Mouse (Mus musculus): ENCODE data around the gene Chaf1a. TPM values are rescaled to one million over a fixed set of nuclear protein-coding genes. Genes with fewer than 3 reads are reported as not detected.
"Not testable (repeated sequence)": the region's sequence is repeated elsewhere in the genome, so short reads cannot be mapped to it uniquely, and the experiment has no call there.

Chaf1a gene
- polyA plus RNA-seq, 1 experiment from 2014 or later: 4.5 TPM

DNA sequence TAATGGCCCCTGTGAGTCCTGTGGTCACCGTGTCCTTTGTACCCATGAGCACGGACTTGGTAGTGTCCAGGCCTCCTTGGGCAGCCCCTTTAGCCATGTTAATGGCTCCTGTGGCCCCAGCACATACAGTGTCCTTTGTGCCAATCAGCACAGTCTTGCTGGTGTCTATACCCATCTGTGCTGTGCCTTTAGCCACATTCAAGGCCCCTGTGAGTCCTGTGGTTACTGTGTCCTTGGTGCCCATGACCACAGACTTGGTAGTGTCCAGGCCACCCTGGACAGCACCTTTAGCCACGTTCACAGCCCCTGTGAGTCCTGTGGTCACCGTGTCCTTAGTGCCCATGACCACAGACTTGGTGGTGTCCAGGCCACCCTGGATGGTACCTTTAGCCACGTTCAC lies 64.6 kb downstream of the Chaf1a start:
- not testable (repeated sequence) for H3K9ac ChIP-seq (ENCODE audit: low read depth, low read length); H3K4me2 ChIP-seq (ENCODE audit: low read length); H3K9me3 ChIP-seq (ENCODE audit: control insufficient read depth, low read length); ATAC-seq; H3K27me3 ChIP-seq (replicated peaks; ENCODE audit: control insufficient read depth, insufficient read depth, low read length); H3K4me1 ChIP-seq (ENCODE audit: control insufficient read depth, insufficient read depth, low read depth, low read length); H3K27ac ChIP-seq (ENCODE audit: low read depth, low read length); H3K4me3 ChIP-seq (ENCODE audit: low read length)
- WGBS: 100% methylated on average over 2 of the region's 5 CpGs
- peaks cover 25% of the 10 kb centered on the region for H3K36me3 ChIP-seq (ENCODE audit: control insufficient read depth, insufficient read depth, low read length)

DNA sequence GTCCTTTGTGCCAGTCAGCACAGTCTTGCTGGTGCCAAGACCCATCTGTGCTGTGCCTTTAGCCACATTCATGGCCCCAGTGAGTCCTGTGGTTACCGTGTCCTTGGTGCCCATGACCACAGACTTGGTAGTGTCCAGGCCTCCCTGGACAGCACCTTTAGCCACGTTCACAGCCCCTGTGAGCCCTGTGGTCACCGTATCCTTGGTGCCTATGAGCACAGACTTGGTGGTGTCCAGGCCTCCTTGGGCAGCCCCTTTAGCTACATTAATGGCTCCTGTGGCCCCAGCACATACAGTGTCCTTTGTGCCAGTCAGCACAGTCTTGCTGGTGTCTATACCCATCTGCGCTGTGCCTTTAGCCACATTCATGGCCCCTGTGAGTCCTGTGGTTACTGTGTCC lies 66.2 kb downstream of the Chaf1a start:
- not testable (repeated sequence) for ATAC-seq; H3K4me1 ChIP-seq (ENCODE audit: control insufficient read depth, insufficient read depth, low read depth, low read length)
- WGBS: 94% methylated on average over 4 of the region's 4 CpGs

DNA sequence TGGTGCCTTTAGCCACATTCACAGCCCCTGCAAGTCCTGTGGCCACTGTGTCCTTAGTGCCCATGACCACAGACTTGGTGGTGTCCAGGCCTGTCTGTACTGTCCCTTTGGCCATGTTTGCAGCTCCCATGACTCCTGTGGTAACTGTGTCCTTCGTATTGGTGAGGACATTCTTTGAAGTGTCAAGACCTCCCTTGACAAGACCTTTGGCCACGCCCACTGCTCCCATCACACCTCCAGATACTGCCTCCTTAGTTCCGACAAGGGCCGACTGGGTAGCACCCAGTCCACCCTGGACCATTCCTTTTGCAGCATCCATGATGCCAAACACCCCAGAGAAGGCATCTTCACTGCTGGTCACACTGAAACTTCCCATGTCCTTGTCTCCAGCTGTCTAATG lies 66.7 kb downstream of the Chaf1a start:
- ATAC-seq: no peak
- Histone ChIP-seq H3K9me3 (ENCODE audit: control insufficient read depth, low read length) (no peaks in the 10 kb centered on the region), H3K4me3 (ENCODE audit: low read length) (no peak overlapping the region), H3K27ac (ENCODE audit: low read depth, low read length) (no peak overlapping the region), H3K9ac (ENCODE audit: low read depth, low read length) (no peak overlapping the region), H3K36me3 (ENCODE audit: control insufficient read depth, insufficient read depth, low read length) (peaks cover 9% of the 10 kb centered on the region), H3K4me2 (ENCODE audit: low read length) (no peak overlapping the region), H3K4me1 (ENCODE audit: control insufficient read depth, insufficient read depth, low read depth, low read length) (no peaks in the 10 kb centered on the region; the same call in 1 of the 2 replicates), H3K27me3 (replicated peaks; ENCODE audit: control insufficient read depth, insufficient read depth, low read length) (no peaks in the 10 kb centered on the region)
- 85% methylated on average over 4 of the region's 4 CpGs for WGBS

More for the DNA sequence above, 66.2 kb downstream of the Chaf1a start:
- H3K27me3 ChIP-seq (replicated peaks; ENCODE audit: control insufficient read depth, insufficient read depth, low read length); H3K9me3 ChIP-seq (ENCODE audit: control insufficient read depth, low read length); H3K27ac ChIP-seq (ENCODE audit: low read depth, low read length); H3K4me2 ChIP-seq (ENCODE audit: low read length); H3K4me3 ChIP-seq (ENCODE audit: low read length); H3K9ac ChIP-seq (ENCODE audit: low read depth, low read length): not testable (repeated sequence)
- peaks cover 12% of the 10 kb centered on the region for H3K36me3 ChIP-seq (ENCODE audit: control insufficient read depth, insufficient read depth, low read length)

DNA sequence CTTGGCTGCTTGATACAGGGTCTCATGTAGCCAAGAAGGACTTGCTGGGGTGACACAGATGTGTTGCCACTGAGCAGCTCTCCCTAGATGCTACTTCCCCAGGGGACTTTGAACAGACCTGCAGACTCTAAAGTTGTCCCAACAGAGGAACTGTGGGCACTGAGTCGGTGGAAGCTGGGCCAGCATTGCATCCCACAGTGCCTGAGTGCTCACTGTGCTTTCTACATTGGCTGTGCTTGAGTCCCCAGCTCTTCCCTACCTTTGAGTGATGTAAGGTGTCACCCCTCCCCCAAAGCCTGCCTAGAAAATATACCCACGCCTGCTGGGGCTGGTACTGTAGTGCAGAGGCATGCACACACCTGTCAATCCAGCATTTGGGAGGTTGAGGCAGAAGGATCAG lies 67.5 kb downstream of the Chaf1a start:
- H3K9me3 ChIP-seq (ENCODE audit: control insufficient read depth, low read length): no peaks in the 10 kb centered on the region
- H3K4me1 ChIP-seq (ENCODE audit: control insufficient read depth, insufficient read depth, low read depth, low read length): no peaks in the 10 kb centered on the region; the same call in 1 of the 2 replicates
- no peak overlapping the region for H3K4me3 ChIP-seq (ENCODE audit: low read length)
- no peak overlapping the region for H3K4me2 ChIP-seq (ENCODE audit: low read length)
- H3K36me3 ChIP-seq (ENCODE audit: control insufficient read depth, insufficient read depth, low read length): peaks cover 4% of the 10 kb centered on the region
- H3K27me3 ChIP-seq (replicated peaks; ENCODE audit: control insufficient read depth, insufficient read depth, low read length): no peaks in the 10 kb centered on the region
- H3K9ac ChIP-seq (ENCODE audit: low read depth, low read length): no peak overlapping the region
- 57% methylated on average over 2 of the region's 2 CpGs for whole genome bisulfite sequencing
- no peak overlapping the region for H3K27ac ChIP-seq (ENCODE audit: low read depth, low read length)
- ATAC-seq: no peak

DNA sequence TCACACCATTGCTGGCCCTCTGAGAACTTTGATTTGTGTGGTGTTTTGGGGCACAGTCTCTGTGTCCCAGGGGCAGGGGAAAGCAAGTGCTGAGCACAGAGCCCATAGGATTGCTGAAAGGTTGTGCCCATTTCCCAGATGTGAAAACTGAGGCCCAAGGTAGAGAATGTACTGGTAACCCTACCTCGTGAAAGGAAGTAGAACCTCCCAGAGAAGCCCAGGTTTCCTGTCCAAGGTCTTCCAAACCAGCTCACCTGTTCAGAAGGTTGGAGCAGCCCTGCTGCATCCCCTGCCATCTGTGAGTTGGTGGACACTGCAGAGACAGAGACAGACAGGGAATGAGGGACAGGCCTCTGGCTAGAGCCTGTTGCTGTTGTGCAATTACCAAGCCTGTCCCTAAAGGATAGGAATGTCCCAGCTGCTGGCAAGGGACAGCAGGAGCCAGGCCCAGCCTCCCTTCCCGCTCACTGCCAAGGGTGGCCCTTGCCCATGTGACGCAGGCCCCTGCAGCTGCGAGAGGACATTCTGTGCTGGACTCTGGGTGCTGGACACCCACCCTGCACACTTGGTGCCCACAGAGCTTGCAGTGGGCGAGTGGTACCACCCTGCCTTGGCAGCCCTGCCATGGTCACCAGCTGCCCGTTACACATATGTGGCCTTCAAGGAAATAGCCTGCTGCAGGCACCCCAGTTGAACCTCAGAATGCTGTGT lies 68.2 kb downstream of the Chaf1a start:
- Histone ChIP-seq H3K9ac (ENCODE audit: low read depth, low read length) (no peak overlapping the region), H3K4me3 (ENCODE audit: low read length) (no peak overlapping the region), H3K27me3 (replicated peaks; ENCODE audit: control insufficient read depth, insufficient read depth, low read length) (no peaks in the 10 kb centered on the region), H3K4me1 (ENCODE audit: control insufficient read depth, insufficient read depth, low read depth, low read length) (no peaks in the 10 kb centered on the region; the same call in 1 of the 2 replicates), H3K9me3 (ENCODE audit: control insufficient read depth, low read length) (no peaks in the 10 kb centered on the region), H3K27ac (ENCODE audit: low read depth, low read length) (no peak overlapping the region), H3K36me3 (ENCODE audit: control insufficient read depth, insufficient read depth, low read length) (no peaks in the 10 kb centered on the region), H3K4me2 (ENCODE audit: low read length) (no peak overlapping the region)
- ATAC-seq: no peak
- WGBS: 79% methylated on average over 6 of the region's 6 CpGs

DNA sequence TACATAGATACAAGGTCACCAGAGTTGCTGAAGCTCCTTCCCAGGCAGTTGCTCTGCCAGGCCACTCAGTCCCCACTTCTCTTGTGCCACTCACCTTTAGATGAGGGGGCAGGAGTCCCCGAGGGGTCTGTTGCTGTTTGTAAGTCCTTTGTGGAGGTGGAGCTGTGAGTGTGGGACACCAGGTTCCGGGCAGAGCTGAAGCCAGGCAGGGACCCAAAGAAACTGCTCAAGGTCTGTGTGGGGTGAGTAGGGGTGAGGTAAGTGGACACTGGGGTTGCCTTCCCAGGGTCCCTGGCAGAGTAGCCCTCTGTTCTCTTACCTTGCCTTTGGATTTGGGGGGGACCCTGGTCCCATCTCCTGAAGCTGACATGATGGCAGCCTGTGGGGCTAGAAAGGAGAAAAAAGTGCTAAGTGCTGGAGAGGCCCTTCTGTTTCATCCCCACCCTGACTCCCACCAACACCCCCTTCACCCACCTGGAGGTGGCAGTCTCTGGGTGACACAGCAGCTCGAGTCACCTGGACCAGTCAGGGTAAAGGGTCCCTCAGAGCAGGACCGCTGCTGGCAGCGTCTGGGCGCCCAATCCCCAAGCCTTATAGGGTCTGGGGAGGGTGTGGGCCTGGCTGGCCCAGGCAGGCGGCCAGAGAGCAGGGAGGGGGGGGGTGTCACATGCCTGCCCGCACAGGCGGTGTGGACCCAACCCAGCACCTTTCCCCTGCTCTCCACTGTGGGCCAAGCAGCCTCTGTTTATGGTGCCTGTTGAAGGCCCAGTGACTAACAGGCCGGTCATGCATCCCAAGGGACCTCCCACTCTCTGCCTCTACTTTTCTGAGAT lies 69.2 kb downstream of the Chaf1a start, which contains the start of gene Plin4:
Gene Plin4, minus strand, starts transcription at position 585 of the 833 bp plus-strand sequence.
- H3K9me3 ChIP-seq (ENCODE audit: control insufficient read depth, low read length): no peaks in the 10 kb centered on the region
- H3K27me3 ChIP-seq (replicated peaks; ENCODE audit: control insufficient read depth, insufficient read depth, low read length): no peaks in the 10 kb centered on the region
- H3K4me3 ChIP-seq (ENCODE audit: low read length): no peak within 1 kb of the TSS
- H3K4me2 ChIP-seq (ENCODE audit: low read length): no peak within 1 kb of the TSS
- H3K27ac ChIP-seq (ENCODE audit: low read depth, low read length): no peak within 1 kb of the TSS
- 68% methylated on average over 10 of the region's 10 CpGs for WGBS
- no peak for ATAC-seq
- no peaks in the 10 kb centered on the region; the same call in 1 of the 2 replicates for H3K4me1 ChIP-seq (ENCODE audit: control insufficient read depth, insufficient read depth, low read depth, low read length)
- H3K9ac ChIP-seq (ENCODE audit: low read depth, low read length): no peak within 1 kb of the TSS
- H3K36me3 ChIP-seq (ENCODE audit: control insufficient read depth, insufficient read depth, low read length): no peaks in the 10 kb centered on the region

DNA sequence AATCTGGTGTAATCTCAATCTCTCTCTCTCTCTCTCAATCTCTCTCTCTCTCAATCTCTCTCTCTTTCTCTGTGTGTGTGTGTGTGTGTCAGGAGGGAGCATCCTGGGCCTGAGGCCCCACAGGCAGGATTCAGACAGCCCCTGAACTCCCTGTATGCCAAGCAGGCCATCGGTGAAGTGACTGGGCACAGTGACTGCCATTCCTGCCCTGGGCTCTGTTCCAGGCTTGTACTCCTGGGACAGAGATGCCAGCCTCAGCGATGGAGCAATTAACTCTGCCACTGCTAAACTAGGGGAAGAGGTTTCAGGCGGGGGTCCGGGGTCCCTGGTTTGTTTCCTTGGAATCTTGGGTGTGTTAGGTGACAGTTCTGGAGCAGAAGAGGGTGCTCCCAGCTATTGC lies 70.3 kb downstream of the Chaf1a start:
- H3K27me3 ChIP-seq (replicated peaks; ENCODE audit: control insufficient read depth, insufficient read depth, low read length): no peaks in the 10 kb centered on the region
- no peaks in the 10 kb centered on the region for H3K9me3 ChIP-seq (ENCODE audit: control insufficient read depth, low read length)
- no peak overlapping the region for H3K9ac ChIP-seq (ENCODE audit: low read depth, low read length)
- WGBS: 37% methylated on average over 4 of the region's 4 CpGs
- H3K36me3 ChIP-seq (ENCODE audit: control insufficient read depth, insufficient read depth, low read length): no peaks in the 10 kb centered on the region
- ATAC-seq: no peak
- H3K4me2 ChIP-seq (ENCODE audit: low read length): no peak overlapping the region
- no peak overlapping the region for H3K4me3 ChIP-seq (ENCODE audit: low read length)
- no peaks in the 10 kb centered on the region; the same call in 1 of the 2 replicates for H3K4me1 ChIP-seq (ENCODE audit: control insufficient read depth, insufficient read depth, low read depth, low read length)
- H3K27ac ChIP-seq (ENCODE audit: low read depth, low read length): no peak overlapping the region

DNA sequence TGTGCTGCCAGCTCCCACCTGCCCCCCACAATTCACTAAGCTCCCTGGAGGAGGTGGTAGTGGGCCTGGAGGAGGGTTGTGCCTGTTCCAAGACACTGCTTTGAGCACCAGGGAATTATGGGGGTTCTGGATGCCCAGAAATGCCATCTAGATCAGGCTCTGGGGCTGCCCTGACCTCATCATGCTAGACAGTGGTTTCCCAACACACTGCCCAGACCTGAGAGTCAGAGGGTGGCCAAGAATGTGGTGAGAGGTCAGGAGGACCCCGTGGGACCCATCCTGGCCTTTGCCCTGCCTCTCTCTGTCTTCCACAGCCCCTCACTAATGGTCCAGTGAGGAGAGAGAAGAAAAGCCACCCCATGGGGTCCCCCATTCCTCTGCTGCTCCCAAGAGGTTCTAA lies 70.8 kb downstream of the Chaf1a start:
- Histone ChIP-seq H3K9ac (ENCODE audit: low read depth, low read length) (no peak overlapping the region), H3K36me3 (ENCODE audit: control insufficient read depth, insufficient read depth, low read length) (no peaks in the 10 kb centered on the region), H3K9me3 (ENCODE audit: control insufficient read depth, low read length) (no peaks in the 10 kb centered on the region), H3K4me2 (ENCODE audit: low read length) (no peak overlapping the region), H3K27me3 (replicated peaks; ENCODE audit: control insufficient read depth, insufficient read depth, low read length) (no peaks in the 10 kb centered on the region), H3K4me3 (ENCODE audit: low read length) (no peak overlapping the region), H3K4me1 (ENCODE audit: control insufficient read depth, insufficient read depth, low read depth, low read length) (no peaks in the 10 kb centered on the region; the same call in 1 of the 2 replicates), H3K27ac (ENCODE audit: low read depth, low read length) (no peak overlapping the region)
- no peak for ATAC-seq
- 50% methylated on average over 1 of the region's 1 CpGs for WGBS

GRCm38 (mm10) chr17:56111864-56112263 lies 71.6 kb downstream of the Chaf1a start:
- no peak overlapping the region for H3K4me3 ChIP-seq (ENCODE audit: low read length)
- no peaks in the 10 kb centered on the region for H3K9me3 ChIP-seq (ENCODE audit: control insufficient read depth, low read length)
- no peak overlapping the region for H3K27ac ChIP-seq (ENCODE audit: low read depth, low read length)
- H3K4me1 ChIP-seq (ENCODE audit: control insufficient read depth, insufficient read depth, low read depth, low read length): no peaks in the 10 kb centered on the region; the same call in 1 of the 2 replicates
- no peak overlapping the region for H3K4me2 ChIP-seq (ENCODE audit: low read length)
- H3K27me3 ChIP-seq (replicated peaks; ENCODE audit: control insufficient read depth, insufficient read depth, low read length): no peaks in the 10 kb centered on the region
- peak; percentile 27; the same call in 1 of the 2 replicates for ATAC-seq
- H3K36me3 ChIP-seq (ENCODE audit: control insufficient read depth, insufficient read depth, low read length): no peaks in the 10 kb centered on the region
- WGBS: 38% methylated on average over 4 of the region's 5 CpGs
- no peak overlapping the region for H3K9ac ChIP-seq (ENCODE audit: low read depth, low read length)
